Mouse (Mus musculus) erythroid progenitor cell, adult 5-6 weeks (primary cell): ENCODE data around the gene Psmb2. TPM values are rescaled to one million over a fixed set of nuclear protein-coding genes. Genes with fewer than 3 reads are reported as not detected.

ENCODE experiments used
- ATAC-seq: replicated peaks from 2 replicates; pipeline ENCODE4 v1.8.0; 2016; ENCODE audit warnings: moderate number of reproducible peaks, mild to moderate bottlenecking, moderate TSS enrichment, inconsistent platforms; ENCODE audit not compliant: poor library complexity, low FRiP score, severe bottlenecking
- total RNA-seq, 2 experiments: library from RNA; stranded (forward) in 1 of 2; stranded (reverse) in 1 of 2; fragments of 150-400 nt in 1 of 2; fragments of 186-747, 209-891 nt in 1 of 2; gene quantifications; 2 replicates each; pipeline versions ENCODE4 v1.2.3 to v1.2.4; 2015 to 2017; ENCODE audit warnings: low replicate concordance in 2 of 2

The Psmb2 gene
- total RNA-seq, 2 experiments from 2014 or later = 11.7 to 88.0 TPM

DNA sequence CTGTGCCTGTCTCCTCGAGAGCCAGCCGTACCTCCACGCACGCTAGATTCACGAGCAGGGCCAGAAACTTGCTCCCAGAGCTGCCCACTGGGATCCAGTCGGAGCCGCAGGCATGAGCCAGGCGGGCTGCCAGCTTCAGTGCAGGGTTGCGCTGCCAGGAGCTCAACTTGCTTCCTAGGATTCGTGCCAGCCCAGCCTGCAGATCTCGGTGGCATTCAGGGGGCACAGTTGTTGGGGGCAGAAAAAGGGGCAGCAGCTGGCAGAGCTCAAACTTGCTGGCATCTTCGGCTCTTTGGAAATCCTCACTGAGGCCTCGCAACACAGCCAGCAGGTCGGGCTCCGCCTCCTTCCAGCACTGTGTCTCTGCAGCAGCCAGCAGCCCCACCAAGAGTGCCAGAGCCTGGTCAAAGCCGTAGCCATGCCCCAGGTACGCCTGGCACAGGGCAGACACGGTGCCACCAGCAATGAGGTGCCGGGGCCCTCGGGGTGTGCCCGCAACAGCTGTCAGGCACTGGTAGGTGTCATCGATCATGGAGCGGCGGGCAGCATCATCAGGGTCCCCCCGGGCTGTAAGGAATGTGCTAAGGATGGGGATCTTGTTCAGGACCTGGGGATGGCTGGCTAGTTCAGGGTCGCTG is 72.7 kb downstream of the Psmb2 start:
- ATAC-seq = no peak

DNA sequence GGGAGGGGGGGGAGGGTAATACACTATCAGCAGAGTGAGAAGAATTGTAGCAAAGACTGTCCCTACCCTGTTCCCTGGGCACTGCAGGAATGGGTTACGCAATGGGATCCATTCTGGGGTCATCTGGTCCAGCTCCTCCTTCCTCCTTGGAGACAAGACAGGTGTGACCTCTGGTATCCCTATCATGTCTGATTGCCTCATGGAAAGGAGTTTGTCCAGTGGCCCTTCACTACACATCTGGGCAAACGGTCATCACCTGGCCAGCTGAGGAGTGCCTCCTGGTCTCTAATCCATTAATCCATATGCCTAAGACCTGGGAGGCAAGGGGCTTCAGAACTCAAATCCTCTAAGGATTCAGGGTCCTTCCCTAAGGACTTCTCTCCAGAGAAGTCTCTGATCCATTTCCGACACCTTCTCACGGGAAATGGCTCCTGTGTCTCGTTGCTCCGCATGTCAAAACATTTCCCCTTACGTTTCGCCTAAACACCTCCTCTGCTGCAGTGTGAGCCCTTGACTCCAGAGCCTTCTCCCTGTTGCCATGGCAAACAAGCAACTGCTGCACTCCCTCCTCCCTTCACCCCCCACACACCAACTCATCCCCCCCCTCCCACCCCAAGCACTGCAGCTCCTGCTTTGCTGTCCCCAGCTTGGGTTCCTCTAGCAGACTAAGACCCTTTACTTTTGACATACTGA is 73.6 kb downstream of the Psmb2 start:
- no peak for ATAC-seq

DNA sequence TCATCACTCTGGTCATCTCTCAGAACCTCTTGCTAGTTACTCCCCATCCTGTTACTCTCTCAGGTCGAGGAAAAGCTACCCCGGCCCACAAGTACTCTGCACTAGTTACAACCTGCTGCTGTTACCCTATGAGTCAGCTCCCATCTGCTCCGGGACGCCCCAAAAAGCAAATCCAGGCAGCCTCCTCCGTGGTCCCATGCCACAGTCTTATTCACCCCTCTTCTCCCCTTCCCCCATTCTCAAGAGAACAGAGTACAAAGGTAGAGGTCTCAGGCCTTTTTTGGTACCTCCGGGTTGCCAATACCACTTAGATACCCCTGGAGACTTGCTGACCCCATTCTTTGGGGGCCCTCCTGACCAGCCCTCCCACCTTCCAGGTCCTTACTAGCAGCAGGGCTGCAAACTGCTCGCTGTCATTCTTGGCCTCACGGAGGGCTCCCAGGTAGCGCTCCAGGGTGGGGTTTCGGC is 74.2 kb downstream of the Psmb2 start:
- no peak for ATAC-seq

DNA sequence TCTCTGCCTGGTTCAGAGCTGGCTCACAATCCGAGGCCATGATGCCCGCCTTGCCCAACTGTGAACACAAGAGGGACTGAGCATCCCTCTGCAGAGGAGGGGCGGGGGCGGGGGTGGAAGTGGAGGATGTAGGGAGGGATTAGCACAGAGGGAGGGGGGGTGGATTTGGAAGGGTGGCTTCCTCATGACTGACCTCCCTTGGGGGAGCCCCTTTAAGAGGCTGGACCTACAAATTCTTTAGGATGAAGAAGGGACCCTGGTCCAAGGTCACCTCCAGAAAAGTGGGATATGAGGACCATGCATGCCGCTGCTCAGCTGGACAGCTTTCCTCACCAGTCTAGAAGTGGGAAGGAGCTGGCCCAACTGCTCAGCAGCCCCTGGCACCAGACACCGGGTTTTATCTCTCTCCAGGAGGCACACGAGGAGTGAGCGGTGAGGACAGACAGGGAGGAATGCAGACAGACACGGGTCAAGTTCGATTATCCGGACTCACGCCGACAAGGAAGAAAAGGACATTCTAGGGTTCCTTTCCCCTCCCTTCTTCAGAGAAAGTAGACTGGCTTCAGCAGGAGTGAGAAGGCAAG is 74.7 kb downstream of the Psmb2 start:
- no peak for ATAC-seq

- no peak for ATAC-seq
Observed at GRCm38 (mm10) chr4:126752608-126753141, 75.2 kb downstream of the Psmb2 start.

- ATAC-seq = peak; percentile 96
Observed at GRCm38 (mm10) chr4:126753268-126754230, 76.1 kb downstream of the Psmb2 start, which contains the start of the genes Ncdn and AU040320. TSS of gene Ncdn (minus strand) at chr4:126753438. TSS of gene AU040320 (plus strand) at chr4:126753544.

DNA sequence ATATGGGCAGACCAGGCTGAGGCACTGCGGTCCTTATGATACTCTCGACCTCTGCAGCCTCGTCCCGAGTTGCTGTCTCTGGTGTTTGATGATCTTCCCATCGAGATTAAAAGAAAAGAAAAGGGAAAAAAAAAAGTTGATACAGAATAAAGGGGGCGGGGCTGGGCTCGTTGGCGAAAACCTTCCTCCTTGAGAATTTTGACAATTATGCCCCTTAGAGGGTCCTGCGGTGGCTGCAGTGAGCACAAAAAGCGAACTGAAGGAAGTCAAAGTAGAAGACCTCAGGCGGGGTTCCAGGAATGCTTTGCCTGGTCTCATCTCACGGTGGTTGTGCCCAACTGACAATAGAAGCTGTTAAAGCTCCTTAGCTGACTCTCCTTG is 76.8 kb downstream of the Psmb2 start:
- ATAC-seq = no peak

- ATAC-seq = no peak
Observed at GRCm38 (mm10) chr4:126754736-126755374, 77.4 kb downstream of the Psmb2 start.

- ATAC-seq = no peak
Observed at GRCm38 (mm10) chr4:126756766-126757165, 79.3 kb downstream of the Psmb2 start.

- no peak for ATAC-seq
Observed at GRCm38 (mm10) chr4:126758299-126758698, 80.9 kb downstream of the Psmb2 start.

Other genes with a start within 250 kb of the Psmb2 start
- 3.4 and 13.7 TPM in 2 replicates for gene Ago3, start 248.1 kb upstream of the Psmb2 start, total RNA-seq (2015; ENCODE audit: low replicate concordance)
- 2.3 and 5.0 TPM in 2 replicates for gene Ago3, start 248.1 kb upstream of the Psmb2 start, total RNA-seq (2017; ENCODE audit: low replicate concordance)
- gene Ago1, start 209.0 kb upstream of the Psmb2 start, total RNA-seq (2015; ENCODE audit: low replicate concordance) = 4.2 and 4.3 TPM in 2 replicates
- gene Ago1, start 209.0 kb upstream of the Psmb2 start, total RNA-seq (2017; ENCODE audit: low replicate concordance) = 1.8 and 3.6 TPM in 2 replicates
- gene Ago4, start 144.2 kb upstream of the Psmb2 start, total RNA-seq (2015; ENCODE audit: low replicate concordance) = 0.84 TPM in 1 of 2 replicates, not detected in the other
- gene Ago4, start 144.2 kb upstream of the Psmb2 start, total RNA-seq (2017; ENCODE audit: low replicate concordance) = 0.45 and 0.90 TPM in 2 replicates
- 76.3 and 172 TPM in 2 replicates for gene Clspn, start 120.7 kb upstream of the Psmb2 start, total RNA-seq (2015; ENCODE audit: low replicate concordance)
- 304 and 354 TPM in 2 replicates for gene Clspn, start 120.7 kb upstream of the Psmb2 start, total RNA-seq (2017; ENCODE audit: low replicate concordance)
- gene 5730409E04Rik, start 67.8 kb upstream of the Psmb2 start, total RNA-seq (2015; ENCODE audit: low replicate concordance) = not detected in 2 replicates
- gene 5730409E04Rik, start 67.8 kb upstream of the Psmb2 start, total RNA-seq (2017; ENCODE audit: low replicate concordance) = 0.39 TPM in 1 of 2 replicates, not detected in the other
- not detected in 2 replicates for gene Tfap2e, start 58.6 kb downstream of the Psmb2 start, total RNA-seq (2015; ENCODE audit: low replicate concordance)
- gene Tfap2e, start 58.6 kb downstream of the Psmb2 start, total RNA-seq (2017; ENCODE audit: low replicate concordance) = not detected in 2 replicates
- gene Ncdn, start 75.8 kb downstream of the Psmb2 start, total RNA-seq (2015; ENCODE audit: low replicate concordance) = 1.1 and 1.3 TPM in 2 replicates
- gene Ncdn, start 75.8 kb downstream of the Psmb2 start, total RNA-seq (2017; ENCODE audit: low replicate concordance) = 1.0 and 3.0 TPM in 2 replicates
- gene AU040320, start 75.9 kb downstream of the Psmb2 start, total RNA-seq (2015; ENCODE audit: low replicate concordance) = 11.3 and 24.5 TPM in 2 replicates
- 3.8 and 8.0 TPM in 2 replicates for gene AU040320, start 75.9 kb downstream of the Psmb2 start, total RNA-seq (2017; ENCODE audit: low replicate concordance)